Mouse (Mus musculus): ENCODE results near the gene Epn1.
A peak's percentile ranks its signal among the peaks of the same experiment; 100 is the strongest.

Epn1 gene

GRCm38 (mm10) chr7:5080010-5080751 is at the start of gene Epn1:
Gene Epn1 (plus strand): TSS chr7:5080235.
- DNase-seq (ENCODE audit: low read depth, low spot score), result peak; percentile 91

DNA sequence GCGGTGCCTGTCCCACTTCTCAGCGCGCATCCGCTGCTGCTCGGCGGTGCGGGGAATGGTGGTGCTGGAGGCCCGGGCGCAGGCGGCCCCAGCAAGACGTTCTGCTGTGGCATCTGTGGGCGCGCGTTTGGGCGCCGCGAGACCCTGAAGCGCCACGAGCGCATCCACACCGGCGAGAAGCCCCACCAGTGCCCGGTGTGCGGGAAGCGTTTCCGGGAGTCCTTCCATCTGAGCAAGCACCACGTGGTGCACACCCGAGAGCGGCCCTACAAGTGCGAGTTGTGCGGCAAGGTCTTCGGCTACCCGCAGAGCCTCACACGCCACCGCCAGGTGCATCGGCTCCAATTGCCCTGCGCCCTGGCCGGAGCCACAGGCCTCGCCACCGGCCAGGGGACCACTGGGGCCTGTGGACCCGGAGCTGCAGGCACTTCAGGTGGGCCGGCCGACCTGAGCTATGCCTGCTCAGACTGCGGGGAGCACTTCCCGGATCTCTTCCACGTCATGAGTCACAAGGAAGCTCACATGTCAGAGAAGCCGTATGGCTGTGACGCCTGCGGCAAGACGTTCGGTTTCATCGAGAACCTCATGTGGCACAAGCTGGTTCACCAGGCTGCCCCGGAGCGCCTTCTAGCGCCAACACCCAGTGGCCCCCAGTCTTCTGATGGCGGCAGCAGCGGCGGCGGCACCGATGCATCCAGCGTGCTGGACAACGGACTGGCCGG is 49.3 kb upstream of the Epn1 start:
- no peak for DNase-seq (ENCODE audit: low read depth, low spot score)

- DNase-seq (ENCODE audit: low read depth, low spot score), result no peak
These were observed 48.5 kb upstream of the Epn1 start for GRCm38 (mm10) chr7:5031496-5031895.

- no peak for DNase-seq (ENCODE audit: low read depth, low spot score)
These were observed 46.2 kb upstream of the Epn1 start, which contains the start of gene 4632433K11Rik for GRCm38 (mm10) chr7:5033818-5034217. Gene 4632433K11Rik (plus strand): TSS chr7:5034118.

- DNase-seq (ENCODE audit: low read depth, low spot score), result no peak
These were observed 44.4 kb upstream of the Epn1 start for GRCm38 (mm10) chr7:5035628-5036027.

GRCm38 (mm10) chr7:5036136-5036535 is 43.9 kb upstream of the Epn1 start:
- DNase-seq (ENCODE audit: low read depth, low spot score), result no peak

- DNase-seq (ENCODE audit: low read depth, low spot score), result no peak
These were observed 43.0 kb upstream of the Epn1 start for GRCm38 (mm10) chr7:5037026-5037425.

DNA sequence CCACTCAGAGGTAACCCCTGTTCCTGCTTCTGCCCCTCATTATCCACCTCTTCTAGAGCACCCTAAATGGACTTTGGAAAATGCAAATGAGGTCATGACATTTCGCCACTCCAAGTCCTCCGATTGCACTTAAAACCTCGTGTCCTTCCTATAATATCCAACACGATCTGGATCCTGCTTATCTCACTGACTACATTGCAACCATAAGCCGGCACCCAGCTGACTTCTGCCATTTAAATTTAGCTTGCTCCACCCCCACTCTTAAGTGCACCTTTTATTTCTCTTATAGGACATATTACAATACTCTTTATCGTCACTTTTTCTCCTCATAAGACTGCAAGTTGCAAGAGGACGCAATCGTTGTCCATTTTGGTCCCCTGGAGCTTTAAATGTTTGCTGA is 42.6 kb upstream of the Epn1 start:
- no peak for DNase-seq (ENCODE audit: low read depth, low spot score)

GRCm38 (mm10) chr7:5038109-5038732 is 41.8 kb upstream of the Epn1 start, which contains the start of gene Zfp784:
Gene Zfp784 (minus strand): TSS chr7:5038446.
- peak; percentile 84 for DNase-seq (ENCODE audit: low read depth, low spot score)

DNA sequence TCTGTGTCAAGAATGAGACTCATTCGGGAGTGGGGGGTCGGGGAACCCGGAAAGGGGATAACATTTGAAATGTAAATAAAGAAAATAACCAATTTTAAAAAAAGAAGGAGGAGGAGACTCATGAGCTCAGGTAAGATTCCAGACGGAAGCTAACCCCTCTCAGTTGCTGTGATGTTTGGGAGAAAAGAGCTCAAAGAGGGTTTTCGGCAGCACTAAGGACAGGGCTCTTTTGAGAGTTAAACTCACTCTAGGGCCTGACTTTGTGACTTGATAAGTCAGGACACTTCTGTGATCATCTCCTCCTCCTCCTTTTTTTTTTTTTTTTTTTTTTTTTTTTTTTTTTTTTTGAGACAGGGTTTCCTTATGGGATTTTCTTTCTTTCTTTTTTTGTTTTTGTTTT is 41.1 kb upstream of the Epn1 start:
- DNase-seq (ENCODE audit: low read depth, low spot score), result peak; percentile 40

DNA sequence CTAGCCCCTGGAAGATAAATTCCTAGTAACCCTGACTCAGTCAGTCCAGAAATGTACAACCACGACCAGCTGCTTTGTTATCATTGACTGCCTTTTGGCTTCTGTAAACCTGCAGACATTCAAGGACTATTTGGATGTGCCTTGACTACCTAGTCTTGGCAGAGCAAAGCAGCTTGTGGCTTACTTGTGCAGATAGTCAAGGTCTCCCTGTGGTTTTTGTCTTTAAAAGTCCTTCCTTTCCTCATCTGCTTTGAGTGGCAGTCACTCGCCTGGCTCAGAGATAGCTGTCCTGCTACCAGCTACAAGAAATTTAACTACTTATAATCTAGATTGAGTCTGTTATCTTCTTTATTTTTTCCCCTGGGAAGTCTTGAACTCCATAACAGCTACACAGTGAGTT is 35.1 kb upstream of the Epn1 start:
- no peak for DNase-seq (ENCODE audit: low read depth, low spot score)

DNA sequence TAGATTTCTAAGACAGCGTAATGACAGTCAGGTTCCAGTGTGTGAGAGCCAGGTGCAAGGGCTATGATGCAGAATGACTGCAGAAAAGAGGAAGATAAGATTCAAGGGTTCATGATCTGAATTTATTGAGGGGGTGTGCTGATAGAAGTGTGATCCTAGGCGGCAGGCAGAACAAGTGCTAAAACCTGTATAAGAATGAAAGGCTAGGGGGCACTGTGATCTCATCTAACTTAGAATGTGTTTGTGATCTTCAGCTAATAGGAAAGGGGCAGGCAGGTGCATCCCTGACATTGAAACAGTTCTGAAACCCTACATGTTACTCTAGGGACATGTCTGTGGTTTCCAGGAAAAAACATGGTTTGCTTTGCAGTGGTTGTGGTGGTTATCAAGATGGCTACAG is 33.9 kb upstream of the Epn1 start:
- DNase-seq (ENCODE audit: low read depth, low spot score), result no peak

- peak; percentile 55 for DNase-seq (ENCODE audit: low read depth, low spot score)
These were observed 32.7 kb upstream of the Epn1 start for GRCm38 (mm10) chr7:5047313-5047712.

GRCm38 (mm10) chr7:5051193-5052192 is 28.5 kb upstream of the Epn1 start, which contains the start of gene Zfp580:
Gene Zfp580 (plus strand): TSS chr7:5051538.
- DNase-seq (ENCODE audit: low read depth, low spot score), result peak; percentile 69

DNA sequence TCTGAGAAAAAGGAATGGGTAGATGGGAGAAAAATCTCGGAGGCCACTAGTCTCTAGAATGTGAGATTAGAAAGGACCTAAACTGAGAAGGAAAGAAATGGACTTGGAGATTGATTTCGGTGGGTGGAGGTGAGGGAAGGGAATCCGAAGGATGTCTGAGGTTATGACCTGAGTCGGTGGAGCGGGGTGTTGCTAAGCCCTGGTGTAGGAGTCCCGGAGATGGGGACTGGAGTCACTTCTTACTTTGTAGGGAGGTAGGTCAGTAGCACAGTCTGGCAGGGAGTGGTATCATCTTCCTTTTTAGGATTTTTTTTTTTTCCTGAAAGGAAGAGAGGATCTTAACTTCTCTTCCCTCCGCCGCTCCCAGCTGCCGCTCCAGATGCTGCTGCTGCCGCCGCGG is 27.6 kb upstream of the Epn1 start:
- peak; percentile 25 for DNase-seq (ENCODE audit: low read depth, low spot score)

- no peak for DNase-seq (ENCODE audit: low read depth, low spot score)
These were observed 27.1 kb upstream of the Epn1 start for GRCm38 (mm10) chr7:5052931-5053343.

GRCm38 (mm10) chr7:5053456-5054179 is 26.4 kb upstream of the Epn1 start:
- DNase-seq (ENCODE audit: low read depth, low spot score), result no peak

GRCm38 (mm10) chr7:5056651-5057263 is 23.3 kb upstream of the Epn1 start:
- no peak for DNase-seq (ENCODE audit: low read depth, low spot score)

- no peak for DNase-seq (ENCODE audit: low read depth, low spot score)
These were observed 22.7 kb upstream of the Epn1 start for GRCm38 (mm10) chr7:5057381-5057780.

- no peak for DNase-seq (ENCODE audit: low read depth, low spot score)
These were observed 22.2 kb upstream of the Epn1 start for GRCm38 (mm10) chr7:5057804-5058203.

Data from 3T3-L1 (cell line).